Comparison of ENCODE assay signal across 20 mouse cellular contexts in the genomic region with DNA sequence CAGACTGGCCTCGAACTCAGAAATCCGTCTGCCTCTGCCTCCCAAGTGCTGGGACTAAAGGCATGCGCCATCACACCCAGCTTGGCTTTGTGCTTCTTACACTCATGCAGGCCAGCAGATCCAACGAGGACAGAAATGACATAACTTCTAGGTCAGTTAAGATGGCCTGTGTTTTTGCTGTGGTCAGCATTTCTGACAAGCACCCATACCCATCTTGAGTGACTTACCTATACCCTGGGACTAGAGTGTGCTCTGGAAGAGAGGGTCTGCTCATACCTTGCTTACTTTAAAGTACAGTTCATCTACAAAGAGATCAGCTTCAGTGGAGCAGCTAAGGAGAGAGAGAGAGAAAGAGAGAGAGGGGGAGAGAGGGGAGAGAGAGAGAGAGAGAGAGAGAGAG. TPM values are rescaled to one million over a fixed set of nuclear protein-coding genes. Genes with fewer than 3 reads are reported as not detected.
"Had no signal": no experiment of that assay in that cellular context is flagged by ENCODE, and none has a peak within 500 bp of the region (broad histone marks: within the 10 kb centered on the region; RNA-seq: fewer than 3 reads in every experiment).

No protein-coding gene starts in this region.

- DNase-seq: kidney, adult 9 months; layer of hippocampus, adult 9-11 months; liver; lung, adult 18-20 months; lung, postnatal 10 days; lung, postnatal 36 days; right cerebral cortex, postnatal 4 days; thymus, adult 2 months; thymus, postnatal 14 days; thymus, postnatal 4 days had no signal

- H3K4me3 ChIP-seq: layer of hippocampus, adult 2 months; liver, embryonic 12.5 days; liver, embryonic 15.5 days; lung, embryonic 15.5 days; megakaryocyte, embryonic 14.5 days; midbrain, embryonic 12.5 days had no signal

- H3K27ac ChIP-seq: layer of hippocampus, adult 2 months; limb, embryonic 13.5 days; liver, embryonic 12.5 days; liver, embryonic 15.5 days; midbrain, embryonic 12.5 days; stomach, postnatal 0 days had no signal

- H3K9me3 ChIP-seq: limb, embryonic 10.5 days; limb, embryonic 13.5 days; liver, embryonic 12.5 days; liver, embryonic 15.5 days; lung, embryonic 15.5 days; megakaryocyte, embryonic 14.5 days; midbrain, embryonic 12.5 days had no signal

- H3K9ac ChIP-seq: liver, embryonic 12.5 days; liver, embryonic 15.5 days; lung, embryonic 15.5 days; midbrain, embryonic 12.5 days had no signal

- H3K36me3 ChIP-seq: limb, embryonic 10.5 days; limb, embryonic 13.5 days; liver, embryonic 12.5 days; liver, embryonic 15.5 days; lung, embryonic 15.5 days; midbrain, embryonic 12.5 days had no signal

- ATAC-seq: liver, embryonic 12.5 days had no signal

- H3K4me2 ChIP-seq: liver, embryonic 15.5 days had no signal

RNA-seq across cellular contexts. Expression of a gene that starts 13.7 kb away (rescaled TPM):
- polyA plus RNA-seq: neural tube, embryonic 14.5 days had no signal
